Comparison of ENCODE assay signal across 23 mouse cellular contexts in the genomic region with DNA sequence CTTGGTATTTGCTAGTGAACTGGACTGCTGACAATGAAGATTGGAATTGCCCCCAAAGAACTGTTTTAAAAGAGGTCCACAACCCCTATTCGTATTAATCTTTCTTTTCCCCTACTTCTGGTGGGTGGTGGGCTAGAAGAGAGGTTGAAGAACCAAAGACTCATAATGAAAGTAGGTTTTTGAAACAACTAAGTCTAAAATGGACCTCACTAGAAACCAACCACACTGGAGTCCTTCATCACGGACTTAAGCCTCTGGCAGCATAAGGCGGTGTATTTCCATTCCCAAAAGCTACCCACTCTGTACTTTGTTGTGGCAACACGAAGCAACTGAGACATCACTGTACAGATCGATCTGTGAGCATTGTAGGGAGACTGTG.
DNase-seq lines count a peak whose midpoint lies in the region; ATAC-seq and TF ChIP-seq lines count a peak whose summit lies in the region.
"Had no signal": no experiment of that assay in that cellular context is flagged by ENCODE, and none has a peak within 500 bp of the region (broad histone marks: within the 10 kb centered on the region; RNA-seq: fewer than 3 reads in every experiment).

No protein-coding gene starts in this region.

- no peak for ATAC-seq in megakaryocyte-erythroid progenitor cell, adult 5-6 weeks (replicated peaks; ENCODE audit: low FRiP score, low TSS enrichment, poor library complexity, severe bottlenecking)
- ATAC-seq: activated CD4-positive, CD25-positive, alpha-beta regulatory T cell, adult 4 months; forebrain, embryonic 13.5 days; forebrain, embryonic 15.5 days; forebrain, postnatal 0 days; Patski had no signal

- no peaks in the 10 kb centered on the region for H3K27me3 ChIP-seq in spleen, adult 2 months (ENCODE audit: control insufficient read depth, insufficient read depth, low read length)
- H3K27me3 ChIP-seq: embryonic facial prominence, embryonic 15.5 days had no signal

- no peaks in the 10 kb centered on the region for H3K36me3 ChIP-seq in spleen, adult 2 months (ENCODE audit: control insufficient read depth, insufficient read depth, low read length)
- H3K36me3 ChIP-seq: embryonic facial prominence, embryonic 13.5 days; embryonic facial prominence, embryonic 15.5 days; forebrain, embryonic 15.5 days; G1E had no signal

- WGBS in spleen, adult 2 months = 84% methylated on average over 5 of the region's 5 CpGs

- no peak for TF ChIP-seq POLR2A in spleen, adult 2 months (IDR thresholded peaks at IDR 0.05; ENCODE audit: low read depth, low read length)
- no peak for TF ChIP-seq POLR2A in embryonic fibroblast, embryonic 13.5 days (IDR thresholded peaks at IDR 0.05; ENCODE audit: low read depth, low read length)

- H3K4me3 ChIP-seq in spleen, adult 2 months (ENCODE audit: extremely low read depth, insufficient read depth, insufficient read length) = no peak overlapping the region
- H3K4me3 ChIP-seq in embryonic fibroblast, embryonic 13.5 days (ENCODE audit: insufficient read depth, low read length) = no peak overlapping the region
- H3K4me3 ChIP-seq: embryonic facial prominence, embryonic 13.5 days; embryonic facial prominence, embryonic 15.5 days; forebrain, embryonic 13.5 days; forebrain, embryonic 15.5 days had no signal

- no peak for DNase-seq in spleen, adult 2 months (ENCODE audit: low read depth in 1 of 2, low spot score in 2 of 2)
- DNase-seq in spleen, postnatal 4 days (ENCODE audit: low spot score in 2 of 2) = no peak
- peak; percentile 69 for DNase-seq in A20 (ENCODE audit: low read depth, low spot score)
- DNase-seq in ovary, postnatal 36 days (ENCODE audit: low spot score) = no peak
- DNase-seq: adrenal gland, adult 2 months; adrenal gland, postnatal 10 days; adrenal gland, postnatal 25 days; cerebellum, adult 11 months; cerebellum, adult 18-20 months; cerebellum, adult 8-10 months; cerebellum, adult 9-11 months; cerebellum, postnatal 36 days; embryo, embryonic 11 days; forebrain, postnatal 0 days had no signal

- peaks cover 18% of the 10 kb centered on the region; the same call in 1 of the 2 replicates for H3K4me1 ChIP-seq in spleen, adult 2 months (ENCODE audit: control insufficient read depth, insufficient read depth, insufficient read length)
- peaks cover 2% of the 10 kb centered on the region; the same call in 1 of the 2 replicates for H3K4me1 ChIP-seq in embryonic fibroblast, embryonic 13.5 days (ENCODE audit: control insufficient read depth, insufficient read depth, low read length)
- H3K4me1 ChIP-seq: embryonic facial prominence, embryonic 13.5 days; embryonic facial prominence, embryonic 15.5 days; forebrain, embryonic 13.5 days had no signal

- TF ChIP-seq CTCF in spleen, adult 2 months (IDR thresholded peaks at IDR 0.05; ENCODE audit: extremely low read depth, insufficient read depth, insufficient read length, insufficient replicate concordance) = no peak
- no peak for TF ChIP-seq CTCF in embryonic fibroblast, embryonic 13.5 days (IDR thresholded peaks at IDR 0.05; ENCODE audit: borderline replicate concordance, insufficient read depth, low read length)

- H3K27ac ChIP-seq in spleen, adult 2 months (ENCODE audit: insufficient read depth, low read length) = peak overlapping the region; percentile 79
- peak overlapping the region; percentile 45; the same call in 1 of the 2 replicates for H3K27ac ChIP-seq in embryonic fibroblast, embryonic 13.5 days (ENCODE audit: insufficient read depth, low read length)
- H3K27ac ChIP-seq: embryonic facial prominence, embryonic 13.5 days; embryonic facial prominence, embryonic 15.5 days; forebrain, embryonic 13.5 days; forebrain, embryonic 15.5 days had no signal
